Mouse (Mus musculus) stomach, embryonic 15.5 days (tissue): ENCODE results near the gene Olfr99. TPM values are rescaled to one million over a fixed set of nuclear protein-coding genes. Genes with fewer than 3 reads are reported as not detected.
"Not testable (repeated sequence)": the region's sequence is repeated elsewhere in the genome, so short reads cannot be mapped to it uniquely, and the experiment has no call there.

Experiments
- ATAC-seq: fragments of 200-750 bp; cut with Nextera tagmentation; 2 replicates; pipeline ENCODE4 v1.8.0; 2017; ENCODE audit warnings: low read depth, moderate number of reproducible peaks, moderate TSS enrichment; ENCODE audit not compliant: insufficient read depth, low FRiP score
- H3K27ac ChIP-seq: fragments of 300-500 bp; sonication (generic); 2 replicates; pipeline ENCODE4 v1.5.1; 2015; ENCODE audit warnings: mild to moderate bottlenecking, inconsistent platforms
- H3K27me3 ChIP-seq: fragments of 300-500 bp; sonication (generic); replicated peaks from 2 replicates; pipeline ENCODE4 v1.6.1; 2015; ENCODE audit warnings: inconsistent platforms
- H3K36me3 ChIP-seq: fragments of 300-500 bp; sonication (generic); 2 replicates; pipeline ENCODE4 v1.6.1; 2015; ENCODE audit warnings: inconsistent platforms
- H3K4me1 ChIP-seq: fragments of 300-500 bp; sonication (generic); 2 replicates; pipeline ENCODE4 v1.6.1; 2015; ENCODE audit warnings: inconsistent platforms
- H3K4me2 ChIP-seq: fragments of 300-500 bp; sonication (generic); 2 replicates; pipeline ENCODE4 v1.6.1; 2015; ENCODE audit warnings: mild to moderate bottlenecking, inconsistent platforms
- H3K4me3 ChIP-seq: fragments of 300-500 bp; sonication (generic); replicated peaks from 2 replicates; pipeline ENCODE4 v1.5.1; 2015; ENCODE audit warnings: inconsistent platforms
- H3K9ac ChIP-seq: fragments of 300-500 bp; sonication (generic); 2 replicates; pipeline ENCODE4 v1.6.1; 2015; ENCODE audit warnings: inconsistent platforms
- H3K9me3 ChIP-seq: fragments of 300-500 bp; sonication (generic); 2 replicates; pipeline ENCODE4 v1.6.1; 2016; ENCODE audit warnings: inconsistent platforms
- WGBS: fragments of 180-500 bp; shearing (Covaris S2); methylation state at CpG from one replicate; pipeline ENCODE4 v1.1.7; 2015; 5-methylcytosine and 5-hydroxymethylcytosine counted together
- polyA plus RNA-seq: library from polyadenylated mRNA; unstranded; fragments of >200 nt; fragmentation: Nextera tagmentation; extraction: Ambion mirVana; gene quantifications from 2 replicates; pipeline ENCODE4 v1.2.1, GENCODE M21; 2015

Gene Olfr99
- polyA plus RNA-seq, 1 experiment from 2014 or later, result not detected

GRCm38 (mm10) chr17:37249460-37249859 lies 33.8 kb downstream of the Olfr99 start:
- no peaks in the 10 kb centered on the region for H3K9me3 ChIP-seq
- ATAC-seq, result no peak
- H3K4me1 ChIP-seq, result no peaks in the 10 kb centered on the region
- no peak overlapping the region for H3K27ac ChIP-seq
- no peaks in the 10 kb centered on the region for H3K36me3 ChIP-seq
- no peak overlapping the region for H3K9ac ChIP-seq
- no peak overlapping the region for H3K4me3 ChIP-seq
- H3K27me3 ChIP-seq, result no peaks in the 10 kb centered on the region
- H3K4me2 ChIP-seq, result no peak overlapping the region

- H3K4me3 ChIP-seq, result no peak overlapping the region
- no peak overlapping the region for H3K9ac ChIP-seq
- 26% methylated on average over 5 of the region's 5 CpGs for WGBS
- no peaks in the 10 kb centered on the region for H3K27me3 ChIP-seq
- H3K9me3 ChIP-seq, result no peaks in the 10 kb centered on the region
- H3K27ac ChIP-seq, result no peak overlapping the region
- ATAC-seq, result no peak
- H3K4me1 ChIP-seq, result no peaks in the 10 kb centered on the region
- H3K36me3 ChIP-seq, result no peaks in the 10 kb centered on the region
- no peak overlapping the region for H3K4me2 ChIP-seq
Observed at GRCm38 (mm10) chr17:37246715-37247114, 36.5 kb downstream of the Olfr99 start.

GRCm38 (mm10) chr17:37242198-37242597 lies 41.1 kb downstream of the Olfr99 start:
- 8% methylated on average over 3 of the region's 3 CpGs for whole genome bisulfite sequencing
- Histone ChIP-seq H3K36me3 (no peaks in the 10 kb centered on the region), H3K27me3 (no peaks in the 10 kb centered on the region), H3K4me1 (no peaks in the 10 kb centered on the region), H3K9me3 (no peaks in the 10 kb centered on the region), H3K4me2 (no peak overlapping the region), H3K4me3 (no peak overlapping the region), H3K27ac (no peak overlapping the region), H3K9ac (no peak overlapping the region)
- ATAC-seq, result no peak

- H3K27ac ChIP-seq, H3K4me2 ChIP-seq, H3K27me3 ChIP-seq, ATAC-seq, H3K4me1 ChIP-seq, H3K4me3 ChIP-seq, H3K36me3 ChIP-seq, H3K9me3 ChIP-seq, H3K9ac ChIP-seq: not testable (repeated sequence)
- WGBS, result 87% methylated on average over 2 of the region's 2 CpGs
Observed at GRCm38 (mm10) chr17:37237230-37237629, 46.0 kb downstream of the Olfr99 start, which contains the start of gene Olfr97. Gene Olfr97 (minus strand): TSS chr17:37237330.

Other genes with a start within 250 kb of the Olfr99 start
- gene Gabbr1, start 237.5 kb downstream of the Olfr99 start, polyA plus RNA-seq, result 8.6 and 11.2 TPM in 2 replicates
- not detected in 2 replicates for gene Olfr90, start 195.0 kb downstream of the Olfr99 start, polyA plus RNA-seq
- gene Olfr91, start 185.2 kb downstream of the Olfr99 start, polyA plus RNA-seq, result not detected in 2 replicates
- gene Olfr92, start 163.4 kb downstream of the Olfr99 start, polyA plus RNA-seq, result not detected in 2 replicates
- not detected in 2 replicates for gene Olfr93, start 122.0 kb downstream of the Olfr99 start, polyA plus RNA-seq
- gene Ubd, start 89.6 kb downstream of the Olfr99 start, polyA plus RNA-seq, result not detected in 2 replicates
- not detected in 2 replicates for gene Olfr94, start 82.5 kb downstream of the Olfr99 start, polyA plus RNA-seq
- not detected in 2 replicates for gene Olfr95, start 70.3 kb downstream of the Olfr99 start, polyA plus RNA-seq
- not detected in 2 replicates for gene Olfr96, start 63.3 kb downstream of the Olfr99 start, polyA plus RNA-seq
- not detected in 2 replicates for gene Olfr97, start 46.1 kb downstream of the Olfr99 start, polyA plus RNA-seq
- gene Olfr98, start 19.7 kb downstream of the Olfr99 start, polyA plus RNA-seq, result not detected in 2 replicates
- gene H2-M3, start 13.2 kb downstream of the Olfr99 start, polyA plus RNA-seq, result 4.2 and 4.9 TPM in 2 replicates
- gene Olfr101, start 20.9 kb upstream of the Olfr99 start, polyA plus RNA-seq, result not detected in 2 replicates
- gene Olfr102, start 33.6 kb upstream of the Olfr99 start, polyA plus RNA-seq, result not detected in 2 replicates
- gene Olfr103, start 56.2 kb upstream of the Olfr99 start, polyA plus RNA-seq, result not detected in 2 replicates
- gene Olfr104-ps, start 76.1 kb upstream of the Olfr99 start, polyA plus RNA-seq, result not detected in 2 replicates
- not detected in 2 replicates for gene Olfr105-ps, start 95.6 kb upstream of the Olfr99 start, polyA plus RNA-seq
- gene Olfr106-ps, start 106.9 kb upstream of the Olfr99 start, polyA plus RNA-seq, result not detected in 2 replicates
- gene Olfr107, start 115.8 kb upstream of the Olfr99 start, polyA plus RNA-seq, result not detected in 2 replicates
- not detected in 2 replicates for gene Olfr108, start 162.0 kb upstream of the Olfr99 start, polyA plus RNA-seq
- not detected in 2 replicates for gene Olfr109, start 175.5 kb upstream of the Olfr99 start, polyA plus RNA-seq
- gene H2-M2, start 200.1 kb upstream of the Olfr99 start, polyA plus RNA-seq, result not detected in 2 replicates
- gene Olfr110, start 209.0 kb upstream of the Olfr99 start, polyA plus RNA-seq, result not detected in 2 replicates
- gene Olfr111, start 224.6 kb upstream of the Olfr99 start, polyA plus RNA-seq, result not detected in 2 replicates